Mouse (Mus musculus) embryo, embryonic 9.5 days (tissue): ENCODE results near the gene Scgb1b30.
"Not testable (repeated sequence)": the region's sequence is repeated elsewhere in the genome, so short reads cannot be mapped to it uniquely, and the experiment has no call there.

ENCODE experiments used
- DNase-seq: peaks from one replicate; pipeline ENCODE4 v3.0.0-alpha.2; 2017; ENCODE audit errors: extremely low spot score

Scgb1b30 gene

GRCm38 (mm10) chr7:34094911-34095481, at the start of gene Scgb1b30:
Scgb1b30 (plus strand) TSS chr7:34095431.
- no peak for DNase-seq

DNA sequence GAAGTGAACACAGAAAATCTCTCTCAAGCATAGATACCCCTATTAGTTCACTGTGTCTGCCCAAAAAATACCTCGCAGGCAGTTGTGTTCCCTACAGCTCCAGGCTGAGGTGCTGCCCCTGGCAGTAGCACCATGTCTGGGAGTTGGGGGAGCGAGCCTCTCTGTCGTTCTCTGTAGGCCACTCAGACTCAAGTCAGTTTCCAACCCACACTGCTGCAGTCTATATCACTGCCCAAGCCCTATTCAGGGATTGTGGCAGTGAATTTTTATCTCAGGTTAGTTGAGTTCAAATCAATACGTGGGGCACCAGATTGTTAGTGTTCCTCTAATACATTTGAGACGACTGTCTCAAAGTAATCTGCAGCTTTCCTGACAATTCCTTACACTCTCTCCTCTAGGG, 27.1 kb upstream of the Scgb1b30 start:
- DNase-seq = not testable (repeated sequence)

DNA sequence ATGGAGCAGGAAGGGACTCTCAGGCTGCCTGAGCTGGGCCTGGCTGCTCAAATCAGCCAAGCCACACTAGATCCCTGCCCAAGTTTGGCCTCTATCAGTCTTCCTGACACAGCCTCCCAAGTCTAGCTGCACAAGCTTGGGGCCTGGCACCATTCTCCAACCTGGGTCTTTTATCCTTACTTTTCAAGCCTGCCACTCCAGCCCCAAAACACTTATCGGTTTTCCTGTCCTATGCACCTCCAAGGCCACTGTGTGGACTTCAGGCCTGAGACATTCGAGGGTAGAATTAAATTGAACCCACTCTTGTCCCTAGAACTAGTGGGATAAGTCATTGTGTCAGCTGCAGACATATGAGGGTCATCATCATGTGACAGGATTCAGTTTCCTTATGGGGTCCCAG, 4.8 kb downstream of the Scgb1b30 start:
- no peak for DNase-seq

DNA sequence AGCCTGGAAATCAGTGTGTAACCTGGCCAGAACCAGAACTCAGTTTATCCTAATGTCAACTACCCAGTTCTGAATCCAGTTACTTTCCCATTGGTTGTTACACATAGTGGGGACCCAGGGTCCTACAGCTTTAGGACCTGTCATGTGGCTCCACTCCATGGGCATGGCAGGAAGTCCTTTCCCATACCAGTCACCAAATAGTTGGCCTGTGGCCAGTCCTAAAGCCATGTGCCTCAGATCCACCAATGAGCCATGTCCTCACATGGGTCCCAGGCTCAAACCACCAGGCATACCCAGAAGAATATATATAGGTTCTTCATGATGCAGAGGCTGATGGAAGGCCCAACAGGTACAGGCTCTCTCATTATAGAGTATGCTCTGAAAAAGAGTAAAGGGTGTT, 6.0 kb downstream of the Scgb1b30 start:
- no peak for DNase-seq

GRCm38 (mm10) chr7:34109190-34109589, 14.0 kb downstream of the Scgb1b30 start:
- no peak for DNase-seq

DNA sequence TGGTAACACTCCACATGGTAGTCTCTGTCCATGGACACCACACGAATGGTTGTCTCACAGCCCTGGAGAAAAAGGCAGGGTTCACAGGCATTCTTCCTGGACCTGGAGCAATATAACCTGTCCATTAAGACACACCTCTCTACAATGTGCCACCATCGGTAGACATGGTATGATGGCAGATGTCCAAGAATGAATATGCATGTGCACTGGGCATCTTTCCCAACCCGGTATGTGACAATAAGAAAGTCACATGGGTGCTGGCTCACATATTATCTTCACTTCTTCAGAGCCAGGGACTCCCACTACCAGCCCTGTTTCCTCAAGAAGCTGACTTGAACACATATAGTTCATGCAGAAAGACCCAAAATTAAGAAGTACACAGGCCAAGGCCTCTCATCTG, 21.4 kb downstream of the Scgb1b30 start:
- no peak for DNase-seq

GRCm38 (mm10) chr7:34120636-34121035, 25.4 kb downstream of the Scgb1b30 start:
- DNase-seq = not testable (repeated sequence)

GRCm38 (mm10) chr7:34122987-34123720, 27.9 kb downstream of the Scgb1b30 start:
- DNase-seq = no peak

GRCm38 (mm10) chr7:34125346-34125745, 30.1 kb downstream of the Scgb1b30 start:
- no peak for DNase-seq

DNA sequence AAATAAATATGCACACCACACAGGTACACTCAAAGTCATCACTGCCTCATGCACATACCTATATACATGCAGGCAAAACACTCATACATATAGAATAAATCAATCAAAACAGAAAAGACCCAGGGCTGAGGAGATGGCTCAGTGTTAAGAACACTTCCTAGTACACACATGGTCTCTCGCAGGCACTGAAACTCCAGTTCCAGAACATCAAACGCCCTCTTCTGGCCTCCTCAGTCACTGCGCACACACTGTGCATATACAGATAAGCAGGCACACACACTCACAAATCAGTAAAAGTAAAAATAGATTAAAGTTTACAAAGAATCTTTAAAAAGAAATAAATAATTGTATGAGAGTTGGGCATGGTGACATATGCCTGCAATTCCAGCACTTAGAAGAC, 31.1 kb downstream of the Scgb1b30 start:
- no peak for DNase-seq

DNA sequence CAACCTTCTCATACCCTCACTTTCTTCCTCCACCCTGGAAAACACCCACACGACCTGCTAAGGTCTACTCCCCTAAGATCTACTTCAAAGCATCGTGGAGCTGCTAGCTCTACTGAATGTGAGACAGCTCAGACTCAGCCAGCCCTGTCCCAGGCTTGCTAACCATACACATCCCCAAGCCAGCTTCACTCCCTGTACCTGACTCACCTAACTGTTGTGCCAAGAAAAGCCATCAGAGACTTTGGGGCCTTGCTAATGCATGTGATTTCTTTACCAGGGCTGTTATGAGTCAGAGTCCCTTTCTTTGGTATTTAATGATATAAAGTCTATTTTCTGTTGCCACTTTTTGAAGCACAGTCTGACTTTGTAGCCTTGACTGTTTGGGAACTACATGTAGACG, 35.9 kb downstream of the Scgb1b30 start:
- DNase-seq = no peak

DNA sequence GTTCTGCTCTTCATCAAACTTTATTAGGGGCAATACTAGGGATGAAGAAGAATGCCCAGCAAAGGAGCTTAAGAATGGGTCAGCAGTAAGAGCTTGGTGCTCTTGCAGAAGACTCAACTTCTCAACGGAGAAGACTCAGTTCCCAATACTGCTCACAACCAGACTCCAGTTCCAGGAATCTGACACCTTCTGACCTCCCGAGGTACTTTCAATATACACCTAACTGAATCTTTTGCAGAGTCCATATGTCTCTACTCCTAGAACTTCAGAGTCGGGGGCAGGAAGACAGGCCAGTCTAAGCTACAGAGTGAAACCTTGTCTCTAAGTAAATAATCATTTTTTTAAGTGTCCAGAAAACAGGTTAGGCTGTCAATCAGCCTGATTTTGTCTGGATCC, 36.7 kb downstream of the Scgb1b30 start:
- no peak for DNase-seq

- peak; percentile 67 for DNase-seq
These were observed 37.3 kb downstream of the Scgb1b30 start for GRCm38 (mm10) chr7:34132355-34133079.

GRCm38 (mm10) chr7:34133117-34133762, 38.0 kb downstream of the Scgb1b30 start, which contains the start of gene Wtip:
Wtip (minus strand) TSS chr7:34133268.
- DNase-seq = peak; percentile 92

DNA sequence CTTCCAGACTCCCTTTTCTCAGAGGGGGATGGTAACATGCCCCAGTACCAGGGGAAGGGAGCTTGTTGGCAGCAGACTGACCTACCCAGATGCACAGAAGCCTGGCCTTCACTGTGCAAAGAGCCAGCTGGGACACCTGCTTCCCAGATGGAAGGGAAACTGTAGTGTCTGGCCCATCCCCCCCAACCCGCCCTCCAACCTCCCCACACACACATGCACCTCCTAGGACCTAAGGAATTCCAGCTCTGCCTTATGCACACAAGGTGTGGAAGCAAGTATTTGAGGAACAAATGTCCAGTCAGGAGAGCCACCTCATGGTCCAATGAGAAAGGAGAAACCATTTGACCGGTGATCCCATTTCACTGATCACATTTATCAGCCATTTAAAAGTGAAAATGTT, 39.1 kb downstream of the Scgb1b30 start:
- peak; percentile 34 for DNase-seq

DNA sequence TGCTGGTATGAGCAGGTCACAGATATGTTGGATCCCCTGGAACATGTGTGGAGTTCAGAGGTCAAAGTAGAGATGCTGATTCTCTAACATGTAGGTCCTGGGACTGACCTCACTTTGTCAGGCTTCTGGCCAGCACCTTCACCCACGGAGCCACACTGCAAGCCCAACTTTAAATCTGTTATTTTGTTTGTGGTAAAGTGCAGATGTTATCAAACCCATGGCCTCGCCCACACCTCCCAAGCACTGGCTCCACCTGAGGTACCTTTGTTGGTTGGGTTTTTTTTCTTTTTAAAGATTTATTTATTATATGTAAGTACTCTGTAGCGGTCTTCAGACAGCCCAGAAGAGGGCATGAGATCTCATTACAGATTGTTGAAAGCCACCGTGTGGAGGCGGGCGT, 44.3 kb downstream of the Scgb1b30 start:
- DNase-seq = peak; percentile 3

DNA sequence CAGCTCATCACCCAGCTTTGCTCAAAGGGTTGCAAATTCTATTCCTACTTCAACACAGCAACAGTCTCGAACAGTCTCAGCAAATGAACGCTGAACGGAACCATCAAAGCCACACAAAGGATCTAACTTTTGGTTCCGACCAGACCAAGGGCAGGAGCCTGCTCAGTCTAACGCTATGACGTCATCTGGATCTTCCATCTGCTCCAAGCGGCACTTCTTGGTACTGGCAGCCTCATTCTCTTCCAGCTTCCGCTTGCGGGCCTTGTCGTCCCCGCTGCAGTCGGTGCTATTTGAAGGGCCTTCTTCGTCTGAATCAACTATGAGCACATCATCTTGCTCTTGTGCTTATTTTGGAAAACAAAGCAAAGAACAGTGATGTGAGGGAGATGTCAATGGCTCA, 45.9 kb downstream of the Scgb1b30 start:
- DNase-seq = no peak

- DNase-seq = no peak
These were observed 52.0 kb downstream of the Scgb1b30 start for GRCm38 (mm10) chr7:34147193-34147592.
